Mouse (Mus musculus) intestine, embryonic 15.5 days (tissue): ENCODE results near the gene Cope. TPM values are rescaled to one million over a fixed set of nuclear protein-coding genes. Genes with fewer than 3 reads are reported as not detected.

Experiments
- ATAC-seq: fragments of 200-750 bp; cut with Nextera tagmentation; 2 replicates; pipeline ENCODE4 v1.8.0; 2017; ENCODE audit warnings: moderate TSS enrichment, moderate library complexity
- H3K27ac ChIP-seq: fragments of 300-500 bp; sonication (generic); 2 replicates; pipeline ENCODE4 v1.5.1; 2015; ENCODE audit warnings: mild to moderate bottlenecking, inconsistent platforms
- H3K27me3 ChIP-seq: fragments of 300-500 bp; sonication (generic); replicated peaks from 2 replicates; pipeline ENCODE4 v1.6.1; 2015; ENCODE audit warnings: inconsistent platforms
- H3K36me3 ChIP-seq: fragments of 300-500 bp; sonication (generic); 2 replicates; pipeline ENCODE4 v1.6.1; 2015; ENCODE audit warnings: inconsistent platforms
- H3K4me1 ChIP-seq: fragments of 300-500 bp; sonication (generic); replicated peaks from 2 replicates; pipeline ENCODE4 v1.6.1; 2015; ENCODE audit warnings: inconsistent platforms
- H3K4me2 ChIP-seq: fragments of 300-500 bp; sonication (generic); replicated peaks from 2 replicates; pipeline ENCODE4 v1.6.1; 2015; ENCODE audit warnings: mild to moderate bottlenecking, inconsistent platforms
- H3K4me3 ChIP-seq: fragments of 300-500 bp; sonication (generic); replicated peaks from 2 replicates; pipeline ENCODE4 v1.5.1; 2015; ENCODE audit warnings: inconsistent platforms
- H3K9ac ChIP-seq: fragments of 300-500 bp; sonication (generic); 2 replicates; pipeline ENCODE4 v1.6.1; 2015; ENCODE audit warnings: inconsistent platforms
- H3K9me3 ChIP-seq: fragments of 300-500 bp; sonication (generic); 2 replicates; pipeline ENCODE4 v1.6.1; 2016; ENCODE audit warnings: inconsistent platforms
- WGBS: fragments of 180-500 bp; shearing (Covaris S2); methylation state at CpG from one replicate; pipeline ENCODE4 v1.1.7; 2015; 5-methylcytosine and 5-hydroxymethylcytosine counted together
- polyA plus RNA-seq: library from polyadenylated mRNA; unstranded; fragments of >200 nt; fragmentation: Nextera tagmentation; extraction: Ambion mirVana; gene quantifications from 2 replicates; pipeline ENCODE4 v1.2.1, GENCODE M21; 2015

The Cope gene
- polyA plus RNA-seq, 1 experiment from 2014 or later: 331 TPM

DNA sequence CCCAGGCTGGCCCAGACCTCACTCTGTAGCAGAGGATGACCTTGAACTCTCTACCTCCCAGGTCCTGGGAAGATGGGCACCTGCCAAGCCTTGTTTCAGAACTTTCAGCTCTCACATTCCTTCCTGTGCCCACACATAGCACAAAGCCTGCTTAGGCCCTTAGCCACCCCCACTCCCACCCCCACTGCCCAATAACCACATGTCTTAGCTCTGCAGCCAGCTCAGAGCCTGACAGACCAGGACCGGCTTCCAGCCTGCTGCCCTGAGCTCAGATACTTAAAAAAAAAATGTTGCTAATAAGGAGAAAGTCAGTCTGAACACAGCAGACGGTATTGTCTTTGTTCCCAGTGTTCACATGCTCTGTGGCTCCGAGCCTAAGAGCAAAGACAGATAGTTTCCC, 21.3 kb upstream of the Cope start:
- 28% methylated on average over 3 of the region's 3 CpGs for WGBS
- Histone ChIP-seq H3K36me3 (peaks cover 7% of the 10 kb centered on the region), H3K27ac (peak overlapping the region; percentile 32; the same call in 1 of the 2 replicates), H3K4me1 (0 out of 2 replicates have a peak, but pooled peaks cover 7% of the 10 kb centered on the region), H3K4me3 (no peak overlapping the region), H3K9me3 (no peaks in the 10 kb centered on the region), H3K9ac (no peak overlapping the region), H3K27me3 (no peaks in the 10 kb centered on the region), H3K4me2 (no peak overlapping the region)
- no peak for ATAC-seq

DNA sequence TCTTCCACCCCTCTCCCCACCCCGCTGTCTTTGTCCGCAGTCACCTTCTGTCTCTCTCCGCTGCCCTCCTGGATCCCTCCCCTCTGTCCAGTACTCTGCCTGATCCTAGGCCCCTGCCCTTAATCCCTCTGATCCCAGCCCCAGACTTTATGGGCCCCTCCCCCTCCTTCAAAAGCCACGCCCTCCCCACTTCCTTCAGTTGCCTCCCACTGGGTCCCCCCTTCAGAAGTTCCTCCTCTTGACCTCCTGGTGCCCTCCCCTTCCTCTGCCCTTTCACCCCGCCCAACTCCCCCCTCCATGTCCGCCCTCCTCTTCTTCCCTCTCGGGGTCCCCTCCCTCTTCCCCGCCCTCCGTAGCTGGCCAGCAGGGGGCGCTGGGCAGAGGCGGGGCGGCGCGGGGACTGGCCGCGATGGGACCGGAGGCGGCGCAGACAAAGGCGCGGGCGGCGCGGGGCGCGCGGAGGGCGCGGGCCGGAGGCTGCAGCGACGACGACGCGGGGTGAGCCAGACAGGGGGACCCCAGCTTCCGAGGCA, 19.6 kb upstream of the Cope start, which contains the start of gene Homer3:
TSS of gene Homer3 (plus strand) at position 225 of the 533 bp plus-strand sequence.
- Histone ChIP-seq H3K9ac (peak within 1 kb of the TSS; percentile 94), H3K27ac (peak within 1 kb of the TSS; percentile 67), H3K9me3 (no peaks in the 10 kb centered on the region), H3K4me3 (peak within 1 kb of the TSS; percentile 82), H3K4me1 (0 out of 2 replicates have a peak, but pooled peaks cover 7% of the 10 kb centered on the region), H3K4me2 (peak within 1 kb of the TSS; percentile 87), H3K36me3 (peaks cover 22% of the 10 kb centered on the region), H3K27me3 (no peaks in the 10 kb centered on the region)
- peak; percentile 94 for ATAC-seq
- WGBS: under 1% methylated on average over 36 of the region's 36 CpGs

DNA sequence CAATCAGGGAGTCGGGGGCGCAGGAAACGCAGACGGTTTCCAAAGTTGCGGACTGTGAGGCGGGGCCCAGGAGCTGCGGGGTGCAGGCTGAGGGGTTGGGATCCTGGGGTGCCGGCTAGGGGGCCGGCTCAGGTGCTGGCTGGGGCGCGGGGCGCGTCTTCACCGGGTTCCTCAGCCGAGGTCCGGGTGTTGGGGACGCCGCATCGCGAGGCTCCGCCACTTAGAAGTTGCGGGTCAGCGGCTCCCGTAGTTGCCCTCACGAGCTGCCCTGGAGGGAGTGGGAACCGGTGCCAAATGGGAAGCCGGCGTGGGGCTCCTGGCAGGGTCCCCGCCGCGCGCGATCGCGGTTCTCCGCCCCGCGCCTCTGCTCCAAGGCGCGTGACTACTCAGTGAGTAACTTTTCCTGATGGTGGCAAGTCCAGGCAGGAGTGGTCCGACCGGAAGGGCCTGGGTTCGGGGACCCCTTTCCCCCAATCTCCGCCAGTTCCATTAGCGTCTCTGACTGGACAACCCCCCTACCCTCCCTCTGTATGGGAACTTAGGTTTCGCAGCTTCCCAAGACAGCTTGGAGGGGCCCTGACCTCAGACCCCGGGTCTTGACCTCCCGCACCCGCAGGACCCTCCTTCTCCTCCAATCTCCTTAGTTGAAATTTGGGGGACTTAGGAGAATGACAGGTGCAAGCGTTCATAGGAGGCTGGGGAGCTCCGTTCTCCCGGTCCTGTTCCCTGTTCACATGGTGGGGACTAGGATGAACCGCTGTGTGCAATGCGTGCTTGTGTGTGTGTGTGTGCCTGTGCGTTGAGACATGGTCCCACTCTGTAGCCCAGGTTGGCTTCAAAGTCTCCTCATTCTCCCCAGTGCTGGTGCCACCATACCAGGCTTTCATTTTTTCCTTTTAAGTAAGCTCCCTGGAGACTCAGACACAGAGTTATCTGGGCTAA, 18.9 kb upstream of the Cope start:
- no peaks in the 10 kb centered on the region for H3K9me3 ChIP-seq
- H3K4me1 ChIP-seq: 0 out of 2 replicates have a peak, but pooled peaks cover 7% of the 10 kb centered on the region
- peaks cover 24% of the 10 kb centered on the region for H3K36me3 ChIP-seq
- H3K27ac ChIP-seq: peak overlapping the region; percentile 67
- peak overlapping the region; percentile 87 for H3K4me2 ChIP-seq
- no peaks in the 10 kb centered on the region for H3K27me3 ChIP-seq
- WGBS: under 1% methylated on average over 55 of the region's 55 CpGs
- peak overlapping the region; percentile 82 for H3K4me3 ChIP-seq
- peak; percentile 68 for ATAC-seq
- peak overlapping the region; percentile 94 for H3K9ac ChIP-seq

DNA sequence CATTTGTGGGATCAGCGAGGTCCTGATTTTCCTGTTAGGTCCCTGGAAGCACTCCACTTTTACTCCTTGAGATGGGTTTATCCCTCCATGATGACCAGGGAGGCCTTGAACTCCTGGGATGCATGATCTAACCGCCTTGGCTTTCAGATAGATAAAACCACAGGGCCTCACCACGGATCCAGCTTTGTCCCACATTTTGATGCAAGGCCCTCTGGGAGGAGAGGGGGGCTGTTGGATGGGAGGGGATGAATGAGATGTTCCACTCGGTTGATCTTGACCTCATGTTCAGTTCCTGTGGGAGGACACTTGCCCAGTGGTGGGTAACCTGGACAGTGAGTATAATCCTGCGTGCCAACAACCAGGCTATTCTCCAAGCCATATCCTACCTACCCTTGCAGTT, 17.9 kb upstream of the Cope start:
- Histone ChIP-seq H3K9ac (no peak overlapping the region), H3K4me3 (no peak overlapping the region), H3K4me2 (0 out of 2 replicates have a peak overlapping the region, but pooled peaks have one; percentile 5), H3K4me1 (0 out of 2 replicates have a peak, but pooled peaks cover 5% of the 10 kb centered on the region), H3K36me3 (peaks cover 31% of the 10 kb centered on the region), H3K9me3 (no peaks in the 10 kb centered on the region), H3K27me3 (no peaks in the 10 kb centered on the region), H3K27ac (no peak overlapping the region)
- no peak for ATAC-seq
- WGBS: 76% methylated on average over 5 of the region's 5 CpGs

DNA sequence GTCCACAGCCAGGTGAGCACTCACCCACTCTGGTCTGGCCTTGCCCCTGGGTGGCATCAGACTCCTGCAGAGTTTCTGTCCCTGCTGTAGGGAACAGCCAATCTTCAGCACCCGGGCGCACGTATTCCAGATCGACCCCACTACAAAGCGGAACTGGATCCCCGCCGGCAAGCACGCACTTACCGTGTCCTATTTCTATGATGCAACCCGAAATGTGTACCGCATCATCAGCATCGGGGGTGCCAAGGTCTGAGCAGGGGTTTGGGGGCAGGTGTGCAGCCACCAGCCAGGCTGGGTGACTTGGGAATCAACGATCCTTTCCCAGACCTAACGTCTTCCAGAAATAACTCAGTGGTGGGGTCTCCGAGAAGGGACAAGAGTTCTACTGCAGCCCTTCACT, 17.0 kb upstream of the Cope start:
- 97% methylated on average over 15 of the region's 15 CpGs for WGBS
- ATAC-seq: no peak
- Histone ChIP-seq H3K36me3 (peaks cover 34% of the 10 kb centered on the region), H3K27me3 (no peaks in the 10 kb centered on the region), H3K4me2 (no peak overlapping the region), H3K9me3 (no peaks in the 10 kb centered on the region), H3K4me1 (0 out of 2 replicates have a peak, but pooled peaks cover 5% of the 10 kb centered on the region), H3K4me3 (no peak overlapping the region), H3K27ac (no peak overlapping the region), H3K9ac (no peak overlapping the region)

DNA sequence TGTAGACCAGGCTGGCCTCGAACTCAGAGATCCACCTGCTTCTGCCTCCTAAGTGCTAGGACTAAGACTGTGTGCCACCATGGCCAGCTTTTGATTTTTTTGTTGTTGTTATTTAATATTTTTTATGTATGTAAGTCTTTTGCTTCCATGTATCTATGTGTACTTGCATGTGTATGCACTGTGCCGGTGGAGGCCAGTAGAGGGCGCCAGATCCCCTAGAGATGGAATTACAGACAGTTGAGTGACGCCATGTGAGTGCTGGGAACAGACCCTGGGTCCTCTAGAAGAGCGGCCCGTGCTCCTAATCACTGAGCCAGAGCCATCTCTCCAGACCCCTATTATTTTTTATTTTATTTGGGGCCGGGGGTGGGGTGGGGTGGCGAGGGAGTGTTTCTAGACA, 15.6 kb upstream of the Cope start:
- no peaks in the 10 kb centered on the region for H3K9me3 ChIP-seq
- 0 out of 2 replicates have a peak, but pooled peaks cover 5% of the 10 kb centered on the region for H3K4me1 ChIP-seq
- no peak overlapping the region for H3K4me3 ChIP-seq
- no peaks in the 10 kb centered on the region for H3K27me3 ChIP-seq
- H3K4me2 ChIP-seq: no peak overlapping the region
- peaks cover 40% of the 10 kb centered on the region for H3K36me3 ChIP-seq
- H3K27ac ChIP-seq: no peak overlapping the region
- H3K9ac ChIP-seq: no peak overlapping the region
- WGBS: 90% methylated on average over 8 of the region's 8 CpGs
- no peak for ATAC-seq

DNA sequence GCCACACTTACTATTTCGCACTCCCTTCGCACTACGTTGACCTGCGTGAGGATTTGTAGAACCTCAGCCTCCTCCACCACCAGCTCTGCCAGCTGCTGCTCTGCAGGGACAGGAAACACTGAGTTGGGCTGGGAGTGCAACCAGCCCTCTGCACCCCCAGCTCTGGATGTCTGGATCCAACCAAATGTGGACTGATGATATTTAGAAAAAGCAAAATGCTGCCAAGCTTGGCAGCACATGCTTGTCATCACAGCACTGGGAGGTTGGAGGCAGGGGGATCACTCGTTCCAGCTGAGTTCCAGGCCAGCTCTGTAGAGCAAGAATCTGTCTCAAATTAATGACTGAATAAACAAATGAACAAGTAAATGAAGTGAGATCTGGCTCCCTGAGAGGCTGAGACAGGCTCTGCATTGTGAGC, 8.3 kb upstream of the Cope start:
- Histone ChIP-seq H3K4me2 (no peak overlapping the region), H3K9me3 (no peaks in the 10 kb centered on the region), H3K9ac (no peak overlapping the region), H3K27ac (no peak overlapping the region), H3K4me1 (no peaks in the 10 kb centered on the region), H3K4me3 (no peak overlapping the region), H3K27me3 (no peaks in the 10 kb centered on the region), H3K36me3 (peaks cover 65% of the 10 kb centered on the region)
- no peak for ATAC-seq
- 66% methylated on average over 5 of the region's 5 CpGs for WGBS

DNA sequence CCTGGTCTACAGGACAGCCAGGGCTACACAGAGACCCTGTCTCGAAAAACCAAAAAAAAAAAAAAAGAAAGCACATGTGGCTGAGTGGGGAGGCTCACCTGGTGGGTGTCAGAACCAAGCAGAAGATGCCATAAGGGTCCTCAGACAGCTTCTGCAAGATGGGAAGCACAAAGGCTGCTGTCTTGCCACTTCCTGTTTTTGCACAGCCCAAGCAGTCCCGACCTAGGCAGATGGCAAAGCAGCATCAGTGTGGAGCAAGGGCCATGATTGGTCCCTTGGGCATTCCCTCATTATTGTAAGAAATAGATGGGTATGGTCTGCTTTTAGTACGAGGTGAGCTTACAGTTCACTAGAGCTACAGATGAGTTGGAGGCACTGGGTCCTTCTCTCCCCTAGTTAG, 1.4 kb upstream of the Cope start:
- ATAC-seq: no peak
- no peak overlapping the region for H3K4me3 ChIP-seq
- H3K4me1 ChIP-seq: peaks cover 20% of the 10 kb centered on the region
- no peaks in the 10 kb centered on the region for H3K9me3 ChIP-seq
- H3K27me3 ChIP-seq: no peaks in the 10 kb centered on the region
- no peak overlapping the region for H3K4me2 ChIP-seq
- 86% methylated on average over 3 of the region's 3 CpGs for WGBS
- no peak overlapping the region for H3K9ac ChIP-seq
- peaks cover 35% of the 10 kb centered on the region; the same call in 1 of the 2 replicates for H3K36me3 ChIP-seq
- H3K27ac ChIP-seq: no peak overlapping the region

DNA sequence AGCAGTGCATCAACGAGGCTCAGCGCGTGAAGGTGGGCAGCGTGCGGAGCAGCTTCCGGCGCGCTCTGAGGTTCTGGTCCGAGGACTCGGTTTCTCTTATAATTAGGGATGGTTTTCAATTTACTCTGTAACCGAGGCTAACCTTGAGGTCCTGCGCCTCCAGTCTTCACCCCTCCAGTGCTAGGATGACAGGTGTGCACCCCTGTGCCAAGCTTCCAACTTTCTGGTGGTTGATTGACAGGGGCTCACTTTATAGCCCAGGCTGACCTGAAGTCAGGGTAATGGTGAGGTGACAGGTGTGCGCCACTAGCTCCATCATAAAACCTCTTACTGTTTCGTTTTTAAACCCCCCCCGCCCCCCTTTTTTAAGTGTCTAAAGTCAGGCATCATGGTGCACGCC, 583 bp downstream of the Cope start:
- Histone ChIP-seq H3K9me3 (no peaks in the 10 kb centered on the region), H3K27ac (peak overlapping the region; percentile 61), H3K36me3 (peaks cover 32% of the 10 kb centered on the region), H3K27me3 (no peaks in the 10 kb centered on the region), H3K9ac (peak overlapping the region; percentile 83), H3K4me2 (peak overlapping the region; percentile 73), H3K4me3 (peak overlapping the region; percentile 84), H3K4me1 (peaks cover 20% of the 10 kb centered on the region)
- ATAC-seq: peak; percentile 61
- 3% methylated on average over 16 of the region's 16 CpGs for WGBS

DNA sequence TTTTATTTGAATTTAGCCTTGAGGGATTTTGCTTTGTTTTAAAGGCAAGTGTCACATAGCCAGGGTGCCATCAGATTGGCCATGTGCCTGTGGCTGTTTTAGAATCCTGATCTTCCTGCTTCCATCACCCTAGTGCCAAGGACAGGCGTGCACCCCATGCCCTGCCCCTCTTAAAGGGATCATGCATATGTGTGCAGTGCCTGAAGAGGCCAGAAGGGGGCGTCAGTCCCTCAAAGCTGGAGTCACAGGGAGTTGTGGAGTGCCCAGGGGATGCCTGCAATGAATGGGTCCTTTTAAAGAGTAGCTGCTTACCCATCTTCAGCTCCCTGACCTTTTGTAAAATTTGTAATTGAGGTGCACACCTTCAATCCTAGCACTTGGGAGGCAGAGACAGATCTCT, 7.0 kb downstream of the Cope start:
- no peak overlapping the region for H3K4me3 ChIP-seq
- H3K4me2 ChIP-seq: no peak overlapping the region
- no peaks in the 10 kb centered on the region for H3K27me3 ChIP-seq
- no peak for ATAC-seq
- H3K9ac ChIP-seq: no peak overlapping the region
- peaks cover 1% of the 10 kb centered on the region; the same call in 1 of the 2 replicates for H3K4me1 ChIP-seq
- peaks cover 64% of the 10 kb centered on the region for H3K36me3 ChIP-seq
- H3K9me3 ChIP-seq: no peaks in the 10 kb centered on the region
- 37% methylated on average over 2 of the region's 2 CpGs for WGBS
- no peak overlapping the region for H3K27ac ChIP-seq

DNA sequence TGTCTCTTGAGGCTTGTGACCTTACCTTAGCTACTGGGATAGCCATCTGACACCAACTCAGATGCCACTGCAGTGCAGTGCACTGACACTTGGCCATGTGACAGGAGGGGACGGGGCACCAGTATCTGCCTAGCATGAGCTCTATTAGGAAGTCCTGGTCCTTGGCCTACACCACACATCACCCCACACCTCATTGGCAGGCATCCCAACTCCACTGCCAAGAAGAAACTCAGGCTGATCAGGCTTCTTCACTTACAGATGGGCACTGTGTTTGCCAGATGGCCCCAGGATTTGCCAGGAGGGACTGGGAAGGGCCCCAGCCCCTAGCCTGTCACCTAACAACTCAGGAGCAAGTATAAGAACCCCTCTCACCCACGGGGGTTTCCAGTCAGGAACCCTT, 11.1 kb downstream of the Cope start:
- Histone ChIP-seq H3K36me3 (peaks cover 33% of the 10 kb centered on the region), H3K4me1 (peaks cover 25% of the 10 kb centered on the region), H3K9ac (no peak overlapping the region), H3K27me3 (no peaks in the 10 kb centered on the region), H3K4me2 (no peak overlapping the region), H3K27ac (no peak overlapping the region), H3K4me3 (no peak overlapping the region), H3K9me3 (no peaks in the 10 kb centered on the region)
- no peak for ATAC-seq
- WGBS: 83% methylated on average over 2 of the region's 2 CpGs
